ENCODE assay signal across 7 mouse cellular contexts in genomic region chr12:102128081-102128790, GRCm38 (mm10). TPM values are rescaled to one million over a fixed set of nuclear protein-coding genes. Genes with fewer than 3 reads are reported as not detected.
DNase-seq lines count a peak whose midpoint lies in the region; ATAC-seq lines count a peak whose summit lies in the region.

TSS of gene Slc24a4 (plus strand) at chr12:102128733.

- peak within 1 kb of the TSS; percentile 58 for H3K4me3 ChIP-seq in embryonic facial prominence, embryonic 14.5 days (ENCODE audit: low read depth, low read length)
- H3K4me3 ChIP-seq in hindbrain, embryonic 13.5 days, result peak within 1 kb of the TSS; percentile 54
- peak within 1 kb of the TSS; percentile 56 for H3K4me3 ChIP-seq in limb, embryonic 12.5 days (replicated peaks)
- peak within 1 kb of the TSS; percentile 56 for H3K4me3 ChIP-seq in midbrain, embryonic 16.5 days (ENCODE audit: low read depth, low read length)

- H3K4me2 ChIP-seq in embryonic facial prominence, embryonic 14.5 days (ENCODE audit: low read depth, low read length), result peak within 1 kb of the TSS; percentile 99
- H3K4me2 ChIP-seq in hindbrain, embryonic 13.5 days, result peak within 1 kb of the TSS; percentile 98
- H3K4me2 ChIP-seq in limb, embryonic 12.5 days, result peak within 1 kb of the TSS; percentile 97
- peak within 1 kb of the TSS; percentile 97 for H3K4me2 ChIP-seq in midbrain, embryonic 16.5 days (ENCODE audit: low read length)

- H3K9me3 ChIP-seq in embryonic facial prominence, embryonic 14.5 days (ENCODE audit: control insufficient read depth, low read length), result no peaks in the 10 kb centered on the region
- no peaks in the 10 kb centered on the region for H3K9me3 ChIP-seq in hindbrain, embryonic 13.5 days
- no peaks in the 10 kb centered on the region for H3K9me3 ChIP-seq in limb, embryonic 12.5 days
- no peaks in the 10 kb centered on the region for H3K9me3 ChIP-seq in midbrain, embryonic 16.5 days (replicated peaks; ENCODE audit: control insufficient read depth, low read length, poor library complexity, severe bottlenecking)

- WGBS in embryonic facial prominence, embryonic 14.5 days, result 2% methylated on average over 25 of the region's 34 CpGs
- under 1% methylated on average over 28 of the region's 34 CpGs for WGBS in hindbrain, embryonic 13.5 days
- under 1% methylated on average over 29 of the region's 34 CpGs for WGBS in limb, embryonic 12.5 days
- WGBS in midbrain, embryonic 16.5 days, result under 1% methylated on average over 32 of the region's 34 CpGs

- peak; percentile 2 for DNase-seq in 3134 (ENCODE audit: extremely low read depth, insufficient read length, low spot score)
- peak; percentile 6 to 13 for DNase-seq in B cell, adult 2 months
- peak; percentile 19 for DNase-seq in embryonic facial prominence, embryonic 14.5 days (ENCODE audit: low spot score)
- DNase-seq in thymus, postnatal 10 days (ENCODE audit: low spot score in 2 of 2), result no peak

- peaks cover 66% of the 10 kb centered on the region for H3K27me3 ChIP-seq in embryonic facial prominence, embryonic 14.5 days (replicated peaks; ENCODE audit: control insufficient read depth, insufficient read depth, low read length)
- peaks cover 67% of the 10 kb centered on the region for H3K27me3 ChIP-seq in hindbrain, embryonic 13.5 days
- peaks cover 70% of the 10 kb centered on the region for H3K27me3 ChIP-seq in limb, embryonic 12.5 days
- H3K27me3 ChIP-seq in midbrain, embryonic 16.5 days (ENCODE audit: control insufficient read depth, insufficient read depth, low read depth, low read length), result peaks cover 14% of the 10 kb centered on the region

- H3K9ac ChIP-seq in embryonic facial prominence, embryonic 14.5 days (ENCODE audit: low read depth, low read length), result peak within 1 kb of the TSS; percentile 61
- H3K9ac ChIP-seq in hindbrain, embryonic 13.5 days, result peak within 1 kb of the TSS; percentile 73
- peak within 1 kb of the TSS; percentile 52 for H3K9ac ChIP-seq in limb, embryonic 12.5 days (replicated peaks)
- peak within 1 kb of the TSS; percentile 62 for H3K9ac ChIP-seq in midbrain, embryonic 16.5 days (ENCODE audit: low read depth, low read length)

- ATAC-seq in embryonic facial prominence, embryonic 14.5 days (ENCODE audit: low read depth), result peak; percentile 68
- peak; percentile 71 for ATAC-seq in hindbrain, embryonic 13.5 days (ENCODE audit: low FRiP score)
- ATAC-seq in limb, embryonic 12.5 days (ENCODE audit: insufficient number of reproducible peaks, insufficient read depth, low FRiP score, low TSS enrichment, low read depth), result no peak
- ATAC-seq in midbrain, embryonic 16.5 days, result peak; percentile 50

- H3K36me3 ChIP-seq in embryonic facial prominence, embryonic 14.5 days (ENCODE audit: control insufficient read depth, insufficient read depth, low read length), result no peaks in the 10 kb centered on the region
- no peaks in the 10 kb centered on the region for H3K36me3 ChIP-seq in hindbrain, embryonic 13.5 days
- H3K36me3 ChIP-seq in limb, embryonic 12.5 days, result no peaks in the 10 kb centered on the region
- H3K36me3 ChIP-seq in midbrain, embryonic 16.5 days (ENCODE audit: control insufficient read depth, insufficient read depth, low read length), result no peaks in the 10 kb centered on the region

- H3K4me1 ChIP-seq in embryonic facial prominence, embryonic 14.5 days (ENCODE audit: control insufficient read depth, insufficient read depth, low read length), result peaks cover 9% of the 10 kb centered on the region
- H3K4me1 ChIP-seq in hindbrain, embryonic 13.5 days (replicated peaks), result peaks cover 30% of the 10 kb centered on the region
- peaks cover 15% of the 10 kb centered on the region for H3K4me1 ChIP-seq in limb, embryonic 12.5 days (replicated peaks)
- peaks cover 25% of the 10 kb centered on the region; the same call in 1 of the 2 replicates for H3K4me1 ChIP-seq in midbrain, embryonic 16.5 days (ENCODE audit: control insufficient read depth, insufficient read depth, low read length)

- no peak within 1 kb of the TSS for H3K27ac ChIP-seq in embryonic facial prominence, embryonic 14.5 days (replicated peaks; ENCODE audit: low read depth, low read length)
- no peak within 1 kb of the TSS for H3K27ac ChIP-seq in hindbrain, embryonic 13.5 days
- no peak within 1 kb of the TSS for H3K27ac ChIP-seq in limb, embryonic 12.5 days
- H3K27ac ChIP-seq in midbrain, embryonic 16.5 days (ENCODE audit: low read length), result peak within 1 kb of the TSS; percentile 19; the same call in 1 of the 2 replicates

RNA-seq across cellular contexts. Expression of gene Slc24a4, which starts in this region (rescaled TPM):
- 0.65 and 0.79 TPM in 2 replicates for polyA plus RNA-seq in embryonic facial prominence, embryonic 14.5 days (2014; fragmentation: Nextera tagmentation; extraction: Ambion mirVana)
- polyA plus RNA-seq in hindbrain, embryonic 13.5 days (2015; fragmentation: Nextera tagmentation; extraction: Ambion mirVana), result 1.7 and 1.9 TPM in 2 replicates
- 0.19 and 0.22 TPM in 2 replicates for polyA plus RNA-seq in limb, embryonic 12.5 days (2016; fragmentation: Nextera tagmentation; extraction: Ambion mirVana)
- polyA plus RNA-seq in midbrain, embryonic 16.5 days (2015; fragmentation: Nextera tagmentation; extraction: Ambion mirVana), result 1.7 TPM in 2 replicates

Comparison
In these comparisons a context has a peak if more than half of its experiments do, and no peak if none do; other contexts are left out.
1. Peak in DNase-seq, ATAC-seq, H3K4me3 ChIP-seq, H3K9ac ChIP-seq and H3K4me2 ChIP-seq in embryonic facial prominence, embryonic 14.5 days; RNA of the gene not detected or under 1 TPM.
2. DNase-seq: peak in 3134 (single experiment) and B cell, adult 2 months (2 of 2); none in thymus, postnatal 10 days (0 of 2).
3. Peak in every context shown above with its lines, with median percentiles within 50 percentile points of each other: H3K4me2 ChIP-seq, H3K4me3 ChIP-seq and H3K9ac ChIP-seq.